Mouse (Mus musculus) heart, postnatal 36 days (tissue): ENCODE results near the gene Arhgap15. TPM values are rescaled to one million over a fixed set of nuclear protein-coding genes. Genes with fewer than 3 reads are reported as not detected.
A peak's percentile ranks its signal among the peaks of the same experiment; 100 is the strongest.

Experiments
- DNase-seq, 2 experiments: peaks; one replicate each; pipeline ENCODE4 v3.0.0; 2021 to 2022
- intact Hi-C: fragments of 180-260 bp; cut with DNase I; formaldehyde crosslinking; loops from one replicate; pipeline ENCODE4 v1.15.1; 2025
- total RNA-seq, 2 experiments: library from RNA; stranded (reverse); gene quantifications; 2 replicates each; pipeline ENCODE4 v1.2.3; 2021

Arhgap15 gene
- total RNA-seq, 2 experiments from 2014 or later: 0.86 to 0.92 TPM

DNA sequence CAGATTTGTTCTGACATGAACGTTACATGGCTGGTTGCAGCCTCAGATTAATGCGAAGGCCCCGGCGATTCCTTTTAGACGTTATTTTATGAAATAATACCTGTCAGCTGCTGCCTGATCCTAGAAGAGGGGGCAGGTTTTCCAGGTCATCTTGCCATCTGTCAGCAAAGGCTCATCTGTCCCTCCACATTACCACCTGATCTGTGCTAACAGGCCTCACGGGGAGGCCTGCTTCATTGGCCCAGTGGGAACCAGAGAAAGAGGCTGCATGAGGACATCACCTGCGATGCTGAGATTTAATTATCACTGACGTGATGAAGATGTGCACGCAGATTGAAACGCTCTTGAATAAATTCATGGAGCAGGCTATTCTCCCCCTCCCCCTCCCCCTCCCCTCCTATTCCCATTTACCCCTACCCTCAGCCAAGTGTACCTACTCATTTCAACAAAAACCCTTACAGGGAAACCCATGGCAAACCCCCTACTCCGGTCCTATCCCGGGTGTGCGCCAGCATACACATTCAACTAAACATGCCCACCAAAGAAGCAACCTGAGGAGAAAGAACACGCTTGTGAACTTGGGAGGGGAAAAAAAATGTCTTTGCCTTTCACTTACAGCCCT is 268.9 kb downstream of the Arhgap15 start:
- intact Hi-C loops: no loop called here
- no peak for DNase-seq

DNA sequence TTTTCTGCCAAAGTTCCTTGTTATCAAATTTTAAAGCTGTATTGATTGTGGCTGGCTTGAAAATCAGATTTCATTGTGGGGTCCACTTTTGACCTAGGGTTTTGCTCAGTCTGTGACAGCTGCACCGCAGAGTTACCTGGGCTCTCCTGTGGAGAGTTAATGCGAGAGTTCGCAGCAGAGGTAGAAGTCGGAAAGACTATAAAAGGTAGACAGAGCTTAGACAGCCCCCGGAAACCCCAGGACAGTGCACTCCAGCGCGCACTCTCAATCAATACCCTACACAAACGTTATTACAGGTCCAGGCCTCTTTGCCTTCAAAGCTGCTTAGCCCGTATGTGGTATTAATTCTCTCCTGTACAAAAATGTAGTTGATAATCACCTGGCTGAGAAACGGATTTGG is 269.4 kb downstream of the Arhgap15 start:
- DNase-seq: no peak
- intact Hi-C loops: no loop called here

- intact Hi-C loops: no loop called here
- no peak for DNase-seq
These were observed 276.1 kb downstream of the Arhgap15 start for GRCm38 (mm10) chr2:44024704-44025103.

DNA sequence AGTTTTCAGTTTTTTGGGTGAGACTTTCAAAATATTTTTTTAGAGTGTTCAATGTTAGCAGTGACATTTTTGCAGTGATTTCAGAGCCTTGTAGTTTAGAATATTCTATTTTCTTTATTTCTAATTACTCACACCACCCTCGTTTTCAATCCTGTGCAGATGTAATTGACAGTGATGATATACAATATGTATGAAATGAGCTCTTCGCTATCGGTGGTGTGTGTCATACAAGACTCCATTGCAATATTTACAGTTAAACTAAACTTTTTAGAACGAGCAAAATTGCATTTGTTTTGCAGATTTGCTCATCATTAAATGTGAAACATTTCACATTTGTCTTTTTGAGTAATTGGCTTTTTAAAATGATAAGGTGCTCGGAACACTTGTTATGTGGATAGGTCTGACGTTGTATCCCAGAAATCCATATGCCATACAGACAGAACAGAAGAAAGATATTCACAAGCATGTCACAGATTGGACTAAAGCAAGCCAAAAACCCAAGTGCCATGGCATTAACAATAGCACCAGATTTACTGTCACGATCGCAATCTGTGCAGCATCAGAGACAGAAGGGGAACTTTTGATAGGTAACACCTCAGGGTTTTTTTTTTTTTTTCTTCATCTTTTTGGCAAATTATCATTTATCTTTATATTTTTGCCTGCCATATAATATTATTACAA is 280.6 kb downstream of the Arhgap15 start:
- no peak for DNase-seq

DNA sequence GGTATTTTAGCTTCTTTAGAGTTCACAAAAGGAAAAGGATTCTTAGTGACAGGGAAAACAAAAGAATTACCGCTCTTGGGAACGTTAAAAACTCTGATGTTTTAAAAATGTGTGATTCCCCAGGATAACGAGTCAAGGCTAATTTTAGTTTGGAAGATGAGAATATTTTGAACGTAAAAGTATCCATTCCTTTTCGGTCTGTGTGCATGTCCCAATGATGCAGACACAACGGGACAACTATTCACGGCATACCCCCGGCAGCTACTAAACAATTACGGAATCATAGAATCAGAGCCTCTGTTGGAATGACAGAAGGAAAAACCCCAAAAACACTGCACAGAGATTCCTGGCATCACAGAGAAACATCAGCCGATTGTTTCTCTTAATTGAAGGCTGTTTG is 281.2 kb downstream of the Arhgap15 start:
- no peak for DNase-seq
- intact Hi-C loops: no loop called here

More for the DNA sequence above, 280.6 kb downstream of the Arhgap15 start:
- intact Hi-C loops: no loop called here

- no peak for DNase-seq
- intact Hi-C loops: no loop called here
These were observed 291.0 kb downstream of the Arhgap15 start for GRCm38 (mm10) chr2:44039522-44040203.

GRCm38 (mm10) chr2:44044088-44044487 is 295.5 kb downstream of the Arhgap15 start:
- intact Hi-C loops: no loop called here
- no peak for DNase-seq

- no peak for DNase-seq
- intact Hi-C loops: no loop called here
These were observed 296.0 kb downstream of the Arhgap15 start for GRCm38 (mm10) chr2:44044634-44045033.

- no peak for DNase-seq
- intact Hi-C loops: no loop called here
These were observed 296.6 kb downstream of the Arhgap15 start for GRCm38 (mm10) chr2:44045231-44045630.

- DNase-seq: no peak
- intact Hi-C loops: no loop called here
These were observed 311.7 kb downstream of the Arhgap15 start for GRCm38 (mm10) chr2:44060306-44060705.

DNA sequence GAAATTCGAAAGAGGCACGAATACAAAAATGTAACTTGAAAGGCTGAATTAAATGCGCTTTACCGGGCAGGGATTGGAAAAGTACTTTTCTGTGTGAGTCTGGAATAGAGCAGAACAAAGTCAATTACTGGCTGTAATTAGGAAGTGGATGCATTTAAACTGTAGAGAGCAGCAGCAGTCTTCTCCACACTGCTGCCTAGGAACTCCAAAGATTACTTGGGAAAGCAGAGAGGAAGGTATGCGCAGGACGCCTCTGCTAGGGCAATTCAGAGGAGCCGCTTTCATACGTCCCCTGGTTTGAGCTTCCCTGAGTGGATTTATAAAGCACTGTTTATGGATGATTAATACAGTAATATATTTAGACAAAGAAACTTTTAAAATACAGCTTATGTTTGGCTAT is 312.1 kb downstream of the Arhgap15 start:
- no peak for DNase-seq
- intact Hi-C loops: no loop called here

DNA sequence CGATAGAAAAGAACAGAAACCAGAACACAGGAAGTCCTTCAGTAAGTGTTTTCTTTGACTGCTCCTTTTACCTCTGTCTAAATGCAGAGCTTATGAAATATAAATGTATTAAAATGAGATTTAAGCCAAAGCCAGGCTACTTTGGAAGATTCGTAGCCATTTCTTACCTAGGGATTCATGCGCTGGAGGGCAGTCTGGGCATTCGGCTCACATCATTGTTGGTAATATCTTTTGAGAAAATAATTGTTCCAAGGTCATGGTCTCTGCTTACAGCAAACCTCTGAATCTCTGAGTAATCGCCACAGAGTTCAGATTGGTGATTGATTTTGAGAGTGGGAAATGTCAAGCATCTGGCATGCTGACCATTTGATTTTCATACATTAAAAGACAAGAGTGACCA is 316.4 kb downstream of the Arhgap15 start:
- no peak for DNase-seq
- intact Hi-C loops: no loop called here

GRCm38 (mm10) chr2:44068151-44068840 is 319.7 kb downstream of the Arhgap15 start:
- intact Hi-C loops: no loop called here
- DNase-seq: peak in 1 of 2 experiments; percentile 16

GRCm38 (mm10) chr2:44068906-44069305 is 320.3 kb downstream of the Arhgap15 start:
- no peak for DNase-seq
- intact Hi-C loops: no loop called here

GRCm38 (mm10) chr2:44076570-44076969 is 327.9 kb downstream of the Arhgap15 start:
- no peak for DNase-seq
- intact Hi-C loops: no loop called here

GRCm38 (mm10) chr2:44080530-44080929 is 331.9 kb downstream of the Arhgap15 start:
- intact Hi-C loops: no loop called here
- no peak for DNase-seq

GRCm38 (mm10) chr2:44081241-44081640 is 332.6 kb downstream of the Arhgap15 start:
- no peak for DNase-seq
- intact Hi-C loops: no loop called here

- intact Hi-C loops: no loop called here
- DNase-seq: no peak
These were observed 335.8 kb downstream of the Arhgap15 start for GRCm38 (mm10) chr2:44084471-44084870.

DNA sequence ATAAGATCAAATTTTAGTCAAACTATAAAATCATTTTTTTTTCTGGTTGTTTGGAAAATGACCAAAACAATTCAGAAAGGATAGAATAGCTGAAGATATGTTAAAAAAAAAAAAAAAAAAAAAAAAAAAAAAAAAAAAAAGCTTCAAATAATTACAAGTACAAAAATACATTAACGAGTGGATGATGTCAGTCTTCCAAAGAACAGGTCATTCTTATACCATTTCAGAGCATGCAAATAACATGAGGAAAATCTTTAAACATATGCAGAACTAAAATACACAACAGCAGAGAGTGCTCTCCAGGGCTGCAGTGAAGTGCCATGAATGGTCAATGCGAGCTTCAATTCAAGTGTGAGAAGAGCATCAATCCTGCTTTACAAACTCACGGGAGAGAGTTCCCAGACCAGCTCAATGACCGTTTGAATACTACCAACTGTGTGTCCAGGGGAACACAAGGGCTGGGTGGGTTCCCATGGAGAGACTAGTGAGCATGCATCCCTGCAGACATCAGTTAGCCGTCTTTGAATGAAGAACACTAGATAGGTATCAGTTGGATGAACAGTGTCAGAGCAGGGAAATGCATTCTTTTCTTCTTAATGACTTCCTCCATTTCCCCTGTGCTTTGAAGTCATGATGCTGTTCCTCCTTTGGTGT is 337.9 kb downstream of the Arhgap15 start:
- intact Hi-C loops: no loop called here

DNA sequence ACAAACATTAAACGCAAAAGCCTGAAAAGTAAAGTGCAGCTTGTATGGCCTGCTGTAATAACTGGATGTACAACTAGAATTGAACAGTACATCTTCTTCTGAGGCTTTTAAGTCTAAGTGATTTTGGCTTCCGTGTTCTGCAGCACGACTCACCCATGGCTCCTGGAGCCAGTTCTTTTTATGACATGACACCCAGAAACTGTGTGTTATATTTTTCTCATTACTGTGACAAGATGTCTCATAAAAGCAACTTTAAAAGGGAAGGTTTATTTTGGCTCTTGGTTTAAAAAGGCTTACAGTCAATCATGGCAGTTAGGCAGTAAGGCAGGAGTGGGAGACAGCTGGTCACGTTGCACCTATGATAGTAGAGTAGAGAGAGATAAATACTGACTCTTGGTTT is 349.9 kb downstream of the Arhgap15 start:
- intact Hi-C loops: no loop called here
- no peak for DNase-seq

More for the DNA sequence above, 337.9 kb downstream of the Arhgap15 start:
- DNase-seq: no peak

- intact Hi-C loops: loop anchor here (10.0 kb wide), 1 partner anchor 1012 kb away; the partner anchor contains the start of gene Zeb2
- no peak for DNase-seq
These were observed 353.7 kb downstream of the Arhgap15 start for GRCm38 (mm10) chr2:44102351-44102750.
